Mouse (Mus musculus) brain, embryonic 14.5 days (tissue): ENCODE results near the gene Cachd1.

ENCODE experiments used
- CTCF ChIP-seq: fragments of 200-500 bp; IDR thresholded peaks from 2 replicates; pipeline ENCODE4 v1.5.1; 2012; ENCODE audit warnings: inconsistent platforms, mild to moderate bottlenecking, moderate library complexity, borderline replicate concordance; ENCODE audit not compliant: insufficient read depth, insufficient read length; ENCODE audit errors: extremely low read depth
- POLR2A ChIP-seq: fragments of 200-500 bp; IDR thresholded peaks from 2 replicates; pipeline ENCODE4 v1.6.1; 2012; ENCODE audit warnings: mild to moderate bottlenecking, inconsistent platforms, borderline replicate concordance; ENCODE audit not compliant: poor library complexity, insufficient read depth, insufficient read length, severe bottlenecking; ENCODE audit errors: extremely low read depth

DNA sequence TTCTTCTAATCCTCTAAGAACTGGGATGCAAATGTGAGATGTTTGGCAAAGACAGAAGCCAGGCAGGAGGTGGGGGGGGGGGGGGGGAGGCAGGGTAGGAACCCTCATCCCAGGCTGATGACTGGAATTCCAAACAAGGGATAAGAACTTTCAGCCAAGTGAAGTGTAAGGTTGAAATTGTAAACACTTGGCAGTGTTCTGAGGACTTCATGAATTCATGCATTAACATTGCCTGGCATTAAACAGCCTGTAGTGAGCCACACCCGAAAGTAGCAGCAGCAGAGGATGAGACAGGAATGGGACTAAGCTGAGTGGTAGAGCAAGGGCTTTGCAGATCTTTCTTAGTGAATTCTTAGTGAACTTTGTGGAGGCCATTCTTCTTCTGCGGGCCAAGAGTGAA, 250.5 kb downstream of the Cachd1 start:
- TF ChIP-seq CTCF: no peak
- no peak for TF ChIP-seq POLR2A
